Mouse (Mus musculus) neural tube, embryonic 11.5 days (tissue): ENCODE results near the gene Gabpa. TPM values are rescaled to one million over a fixed set of nuclear protein-coding genes. Genes with fewer than 3 reads are reported as not detected.
A peak's percentile ranks its signal among the peaks of the same experiment; 100 is the strongest.

Source experiments
- ATAC-seq: fragments of 200-750 bp; cut with Nextera tagmentation; 2 replicates; pipeline ENCODE4 v1.8.0; 2017; ENCODE audit warnings: moderate number of reproducible peaks, mild to moderate bottlenecking, moderate TSS enrichment, moderate library complexity; ENCODE audit not compliant: insufficient read depth, low FRiP score, low TSS enrichment
- DNase-seq: peaks from one replicate; pipeline ENCODE4 v3.0.0-alpha.2; 2015; ENCODE audit warnings: low spot score
- H3K27ac ChIP-seq: fragments of 300-500 bp; sonication (generic); 2 replicates; pipeline ENCODE4 v1.5.1; 2014; ENCODE audit warnings: low read depth, mild to moderate bottlenecking, low read length
- H3K27me3 ChIP-seq: fragments of 300-500 bp; sonication (generic); 2 replicates; pipeline ENCODE4 v1.6.1; 2014; ENCODE audit warnings: mild to moderate bottlenecking, low read length, mixed read lengths; ENCODE audit not compliant: control insufficient read depth, insufficient read depth
- H3K36me3 ChIP-seq: fragments of 300-500 bp; sonication (generic); 2 replicates; pipeline ENCODE4 v1.6.1; 2014; ENCODE audit warnings: mild to moderate bottlenecking, low read length, moderate library complexity, mixed read lengths; ENCODE audit not compliant: control insufficient read depth, insufficient read depth
- H3K4me1 ChIP-seq: fragments of 300-500 bp; sonication (generic); 2 replicates; pipeline ENCODE4 v1.6.1; 2014; ENCODE audit warnings: low read length, mixed read lengths; ENCODE audit not compliant: control insufficient read depth, insufficient read depth
- H3K4me2 ChIP-seq: fragments of 300-500 bp; sonication (generic); 2 replicates; pipeline ENCODE4 v1.6.1; 2014; ENCODE audit warnings: low read depth, mild to moderate bottlenecking, moderate library complexity
- H3K4me3 ChIP-seq: fragments of 300-500 bp; sonication (generic); 2 replicates; pipeline ENCODE4 v1.5.1; 2014; ENCODE audit warnings: low read depth, low read length
- H3K9ac ChIP-seq: fragments of 300-500 bp; sonication (generic); 2 replicates; pipeline ENCODE4 v1.6.1; 2014; ENCODE audit warnings: mild to moderate bottlenecking, low read length
- H3K9me3 ChIP-seq: fragments of 300-500 bp; sonication (generic); 2 replicates; pipeline ENCODE4 v1.6.1; 2016; ENCODE audit warnings: low read length; ENCODE audit not compliant: control insufficient read depth
- WGBS: fragments of 180-500 bp; shearing (Covaris S2); extraction: QIAGEN DNeasy Blood & Tissue Kit; methylation state at CpG from one replicate; pipeline ENCODE4 v1.1.7; 2014; 5-methylcytosine and 5-hydroxymethylcytosine counted together
- polyA plus RNA-seq: library from polyadenylated mRNA; unstranded; fragments of >200 nt; fragmentation: Nextera tagmentation; extraction: Ambion mirVana; gene quantifications from 2 replicates; pipeline ENCODE4 v1.2.1, GENCODE M21; 2014

Gabpa gene
- polyA plus RNA-seq, 1 experiment from 2014 or later: 43.1 TPM

DNA sequence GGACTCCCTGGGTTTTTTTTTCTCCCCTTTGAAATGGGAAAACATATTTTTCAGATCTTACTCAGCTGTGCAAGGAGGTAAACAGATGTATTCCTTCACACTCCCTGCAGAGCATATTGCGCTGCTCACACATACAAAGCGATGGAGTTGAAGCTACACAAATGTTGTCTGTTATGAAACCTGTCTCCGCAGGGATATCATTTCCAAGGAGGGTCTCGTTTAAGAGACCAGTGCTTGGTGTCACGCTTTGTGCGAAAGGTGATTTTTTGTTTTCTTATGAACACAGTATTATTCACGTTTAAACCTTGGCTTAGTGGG lies 41.0 kb downstream of the Gabpa start:
- no peaks in the 10 kb centered on the region for H3K9me3 ChIP-seq
- DNase-seq: no peak
- H3K36me3 ChIP-seq: no peaks in the 10 kb centered on the region
- no peak overlapping the region for H3K4me3 ChIP-seq
- ATAC-seq: no peak
- 92% methylated on average over 7 of the region's 7 CpGs for WGBS
- no peaks in the 10 kb centered on the region for H3K27me3 ChIP-seq
- no peaks in the 10 kb centered on the region for H3K4me1 ChIP-seq
- no peak overlapping the region for H3K9ac ChIP-seq
- no peak overlapping the region for H3K4me2 ChIP-seq
- H3K27ac ChIP-seq: no peak overlapping the region

DNA sequence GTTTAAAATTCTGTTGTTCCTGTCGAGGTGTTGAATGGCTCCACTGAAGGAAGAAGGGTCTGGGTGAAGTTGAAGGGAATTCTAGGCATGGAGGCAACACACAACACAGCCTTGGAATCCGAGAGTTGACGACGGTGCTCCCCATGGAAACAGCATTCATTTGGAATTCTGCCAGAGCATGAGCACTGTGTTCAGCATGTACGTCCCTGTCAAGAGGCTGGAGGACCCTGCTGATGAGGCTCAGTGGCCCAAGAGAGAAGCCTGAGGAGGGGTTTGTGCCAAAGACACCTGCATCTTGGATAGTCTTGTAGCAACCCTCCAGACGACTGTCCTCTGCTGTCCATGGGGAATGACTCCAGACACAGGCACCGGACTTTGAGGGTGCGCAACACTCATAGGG lies 41.4 kb downstream of the Gabpa start:
- Histone ChIP-seq H3K27me3 (no peaks in the 10 kb centered on the region), H3K4me3 (no peak overlapping the region), H3K27ac (no peak overlapping the region), H3K9me3 (no peaks in the 10 kb centered on the region), H3K4me2 (no peak overlapping the region), H3K4me1 (no peaks in the 10 kb centered on the region), H3K36me3 (no peaks in the 10 kb centered on the region), H3K9ac (no peak overlapping the region)
- peak; percentile 21 for DNase-seq
- 66% methylated on average over 8 of the region's 8 CpGs for WGBS
- no peak for ATAC-seq

DNA sequence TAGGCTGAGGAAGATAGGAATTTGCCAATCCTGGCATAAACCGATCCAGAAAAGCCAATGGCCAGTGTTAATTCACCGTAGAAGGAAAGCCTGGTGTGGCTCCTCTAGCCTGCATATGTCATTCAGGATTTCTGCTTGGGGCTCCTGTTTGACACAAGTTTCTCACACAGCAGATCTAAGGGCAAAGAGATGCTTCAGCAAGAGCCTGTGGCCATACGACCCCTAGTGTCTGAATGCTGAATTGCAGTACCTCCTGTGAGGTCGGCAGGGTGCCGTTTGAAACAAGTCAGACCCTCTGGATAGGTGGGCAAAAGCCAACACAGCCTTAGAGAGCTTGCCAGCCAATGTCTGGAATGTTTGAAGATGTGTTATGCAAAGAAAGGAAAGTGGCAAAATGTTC lies 44.4 kb downstream of the Gabpa start:
- Histone ChIP-seq H3K27me3 (no peaks in the 10 kb centered on the region), H3K36me3 (no peaks in the 10 kb centered on the region), H3K4me3 (no peak overlapping the region), H3K4me2 (no peak overlapping the region), H3K27ac (no peak overlapping the region), H3K9ac (no peak overlapping the region), H3K9me3 (no peaks in the 10 kb centered on the region), H3K4me1 (no peaks in the 10 kb centered on the region)
- DNase-seq (peak; percentile 71), ATAC-seq (peak; percentile 13; the same call in 1 of the 2 replicates)
- 28% methylated on average over 5 of the region's 5 CpGs for WGBS

DNA sequence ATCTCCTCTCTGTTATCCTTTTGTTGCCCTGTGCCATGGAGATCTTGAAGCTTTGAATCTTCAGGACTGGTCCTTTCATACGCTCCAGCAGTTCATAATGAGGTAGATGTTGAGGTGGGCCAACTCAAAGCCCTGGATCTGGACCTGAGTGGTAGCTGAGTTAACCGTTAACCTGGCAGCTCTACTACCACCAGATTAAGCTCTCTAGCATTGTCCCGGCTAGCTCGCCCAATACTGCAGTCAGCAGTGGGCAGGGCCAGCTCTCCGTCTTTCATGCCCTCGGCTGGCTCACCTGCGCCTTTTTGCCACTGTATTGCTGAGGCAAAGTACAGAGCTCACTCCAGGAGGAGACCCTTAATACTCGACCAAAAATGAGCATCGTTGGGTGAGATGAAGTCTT lies 46.4 kb downstream of the Gabpa start:
- Histone ChIP-seq H3K9me3 (no peaks in the 10 kb centered on the region), H3K9ac (no peak overlapping the region), H3K4me2 (no peak overlapping the region), H3K36me3 (no peaks in the 10 kb centered on the region), H3K27me3 (no peaks in the 10 kb centered on the region), H3K4me1 (no peaks in the 10 kb centered on the region), H3K4me3 (no peak overlapping the region), H3K27ac (no peak overlapping the region)
- no peak for ATAC-seq
- WGBS: 87% methylated on average over 9 of the region's 9 CpGs
- DNase-seq: no peak

DNA sequence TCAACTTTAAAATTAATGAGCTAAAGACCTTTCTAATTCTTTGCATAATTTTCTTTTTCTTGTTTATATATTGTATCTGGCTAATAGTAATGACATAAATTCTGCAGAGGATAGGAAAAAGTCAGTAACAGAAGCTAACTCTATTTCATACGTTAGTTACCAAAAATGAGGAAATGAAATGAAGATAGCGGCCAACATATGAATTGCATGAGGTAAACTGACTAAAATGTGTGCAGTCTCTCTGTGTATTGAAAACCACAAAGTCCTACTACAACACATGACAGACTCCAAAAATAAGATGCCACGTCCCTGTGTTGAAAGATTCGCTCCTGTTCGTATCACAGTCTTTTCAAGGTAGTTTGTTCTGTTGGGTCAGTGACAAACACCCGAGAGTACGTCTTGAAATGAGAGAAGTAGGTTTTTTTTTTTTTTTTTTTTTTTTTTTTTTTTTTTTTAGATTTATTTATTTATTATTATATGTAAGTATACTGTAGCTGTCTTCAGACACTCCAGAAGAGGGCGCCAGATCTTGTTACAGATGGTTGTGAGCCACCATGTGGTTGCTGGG lies 47.1 kb downstream of the Gabpa start:
- Histone ChIP-seq H3K27ac (no peak overlapping the region), H3K4me3 (no peak overlapping the region), H3K4me2 (no peak overlapping the region), H3K9me3 (no peaks in the 10 kb centered on the region), H3K27me3 (no peaks in the 10 kb centered on the region), H3K36me3 (no peaks in the 10 kb centered on the region), H3K9ac (no peak overlapping the region), H3K4me1 (no peaks in the 10 kb centered on the region)
- 95% methylated on average over 7 of the region's 8 CpGs for WGBS
- DNase-seq (no peak), ATAC-seq (no peak)

DNA sequence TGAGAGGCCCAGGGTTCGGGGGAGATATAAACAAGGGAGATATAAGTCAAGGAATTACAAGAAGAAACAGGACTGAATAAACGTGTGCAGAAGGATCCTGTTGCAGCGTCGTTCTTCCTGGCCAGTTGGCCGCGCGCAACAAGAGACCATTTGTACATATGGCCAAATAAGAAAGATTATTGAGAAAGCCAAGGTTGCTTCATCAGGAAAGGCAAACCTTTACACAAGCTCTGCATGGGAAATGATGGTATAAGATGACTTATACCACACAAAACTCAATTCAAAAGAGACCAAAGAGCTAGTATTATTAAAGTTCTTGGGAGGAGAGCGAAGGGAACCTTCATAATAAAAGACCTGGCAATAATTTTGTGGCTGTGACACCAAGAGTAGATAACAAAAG lies 49.8 kb downstream of the Gabpa start:
- Histone ChIP-seq H3K36me3 (no peaks in the 10 kb centered on the region), H3K4me3 (no peak overlapping the region), H3K9ac (no peak overlapping the region), H3K27ac (no peak overlapping the region), H3K27me3 (no peaks in the 10 kb centered on the region), H3K4me2 (no peak overlapping the region), H3K4me1 (no peaks in the 10 kb centered on the region), H3K9me3 (no peaks in the 10 kb centered on the region)
- ATAC-seq (no peak), DNase-seq (no peak)
- WGBS: 83% methylated on average over 8 of the region's 8 CpGs

DNA sequence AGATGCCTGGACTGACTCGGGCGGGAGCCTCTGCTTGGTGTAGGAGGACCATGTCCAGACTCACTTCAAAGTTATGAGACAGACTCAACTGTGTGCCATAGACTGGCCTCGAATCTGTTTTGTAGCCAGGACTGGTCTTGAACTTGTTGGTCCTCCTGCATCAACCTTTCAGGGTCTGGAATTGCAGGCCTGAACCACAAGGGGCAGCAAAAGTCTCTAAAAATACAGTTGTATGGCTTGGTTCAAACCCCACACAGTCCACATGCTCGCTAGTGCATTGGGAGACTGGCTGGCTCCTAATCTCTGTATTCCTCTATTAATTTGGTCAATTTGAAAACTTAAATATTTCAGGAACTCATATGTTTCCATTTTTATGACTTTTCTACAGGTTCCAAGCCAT lies 68.3 kb downstream of the Gabpa start:
- H3K9me3 ChIP-seq: no peaks in the 10 kb centered on the region
- no peak overlapping the region for H3K27ac ChIP-seq
- no peaks in the 10 kb centered on the region for H3K4me1 ChIP-seq
- H3K4me3 ChIP-seq: no peak overlapping the region
- 85% methylated on average over 4 of the region's 4 CpGs for WGBS
- H3K36me3 ChIP-seq: no peaks in the 10 kb centered on the region
- no peak overlapping the region for H3K9ac ChIP-seq
- ATAC-seq (no peak), DNase-seq (no peak)
- no peaks in the 10 kb centered on the region for H3K27me3 ChIP-seq
- H3K4me2 ChIP-seq: no peak overlapping the region

DNA sequence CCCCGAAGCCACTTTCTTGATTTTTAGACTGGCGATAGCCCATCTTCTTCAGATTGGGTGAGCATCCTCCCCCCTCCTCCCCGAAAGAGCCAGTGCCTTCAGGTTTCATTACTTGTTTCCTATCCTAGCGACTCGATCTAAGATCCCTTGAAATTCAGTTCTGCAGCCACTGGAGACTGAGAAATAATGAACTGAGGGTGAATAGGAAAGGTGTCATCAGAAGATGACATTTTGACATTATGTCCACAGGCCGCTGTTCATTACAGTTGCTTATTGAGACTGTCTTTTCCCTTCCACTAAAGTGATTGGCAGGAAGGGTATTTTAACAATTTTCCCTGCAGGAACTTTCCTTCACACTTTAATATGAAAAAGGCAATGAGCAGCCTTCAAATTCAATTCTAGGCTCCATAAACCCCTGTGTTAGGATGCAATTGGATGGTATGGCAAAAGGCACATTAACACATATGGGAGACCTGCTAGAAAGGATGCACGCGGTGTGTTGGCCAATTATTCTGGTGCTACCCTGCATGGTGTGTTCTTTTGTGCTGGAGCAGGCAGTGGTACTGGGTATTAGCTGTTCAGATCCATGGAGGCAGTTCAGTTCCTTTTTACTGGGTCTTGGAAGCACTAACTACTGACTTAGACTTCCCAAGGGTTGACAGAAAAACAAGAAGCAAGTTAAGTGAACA lies 76.9 kb downstream of the Gabpa start:
- 96% methylated on average over 8 of the region's 8 CpGs for WGBS
- Histone ChIP-seq H3K27me3 (no peaks in the 10 kb centered on the region), H3K27ac (no peak overlapping the region), H3K9me3 (no peaks in the 10 kb centered on the region), H3K4me2 (no peak overlapping the region), H3K36me3 (no peaks in the 10 kb centered on the region), H3K9ac (no peak overlapping the region), H3K4me3 (no peak overlapping the region), H3K4me1 (no peaks in the 10 kb centered on the region)
- ATAC-seq (no peak), DNase-seq (no peak)
